ENCODE assay signal across 9 mouse cellular contexts in genomic region chr11:49271334-49271733, GRCm38 (mm10). TPM values are rescaled to one million over a fixed set of nuclear protein-coding genes. Genes with fewer than 3 reads are reported as not detected.
DNase-seq lines count a peak whose midpoint lies in the region; ATAC-seq and TF ChIP-seq lines count a peak whose summit lies in the region.
"Had no signal": no experiment of that assay in that cellular context is flagged by ENCODE, and none has a peak within 500 bp of the region (broad histone marks: within the 10 kb centered on the region; RNA-seq: fewer than 3 reads in every experiment).

No protein-coding gene starts in this region.

- H3K4me2 ChIP-seq in intestine, postnatal 0 days (replicated peaks; ENCODE audit: low read depth): no peak overlapping the region
- H3K4me2 ChIP-seq in midbrain, embryonic 15.5 days: no peak overlapping the region

- WGBS in spleen, adult 2 months: 34% methylated on average over 7 of the region's 7 CpGs
- WGBS in embryonic facial prominence, embryonic 10.5 days: 29% methylated on average over 7 of the region's 7 CpGs
- WGBS in intestine, postnatal 0 days: 30% methylated on average over 7 of the region's 7 CpGs
- WGBS in midbrain, embryonic 15.5 days: 30% methylated on average over 7 of the region's 7 CpGs

- TF ChIP-seq CTCF in spleen, adult 2 months (IDR thresholded peaks at IDR 0.05; ENCODE audit: extremely low read depth, insufficient read depth, insufficient read length, insufficient replicate concordance): peak; percentile 39; the same call in 1 of the 2 replicates
- TF ChIP-seq CTCF in intestine, postnatal 0 days (IDR thresholded peaks at IDR 0.05; ENCODE audit: low read depth): peak; percentile 86

- no peak overlapping the region for H3K4me3 ChIP-seq in spleen, adult 2 months (ENCODE audit: extremely low read depth, insufficient read depth, insufficient read length)
- H3K4me3 ChIP-seq in embryonic facial prominence, embryonic 10.5 days: no peak overlapping the region
- H3K4me3 ChIP-seq in intestine, postnatal 0 days (ENCODE audit: low read depth, low read length): no peak overlapping the region
- H3K4me3 ChIP-seq in midbrain, embryonic 15.5 days: no peak overlapping the region

- H3K9ac ChIP-seq in intestine, postnatal 0 days (ENCODE audit: low read depth, low read length): no peak overlapping the region
- H3K9ac ChIP-seq in midbrain, embryonic 15.5 days: no peak overlapping the region

- peak; percentile 93 for ATAC-seq in frontal cortex, adult (ENCODE audit: low TSS enrichment)
- ATAC-seq in intestine, postnatal 0 days: no peak
- ATAC-seq in midbrain, embryonic 15.5 days (replicated peaks): peak; percentile 57

- H3K27ac ChIP-seq in spleen, adult 2 months (ENCODE audit: insufficient read depth, low read length): no peak overlapping the region
- no peak overlapping the region for H3K27ac ChIP-seq in embryonic facial prominence, embryonic 10.5 days (replicated peaks)
- H3K27ac ChIP-seq in intestine, postnatal 0 days (ENCODE audit: low read depth, low read length): no peak overlapping the region
- H3K27ac ChIP-seq in midbrain, embryonic 15.5 days: no peak overlapping the region

- no peaks in the 10 kb centered on the region for H3K4me1 ChIP-seq in spleen, adult 2 months (ENCODE audit: control insufficient read depth, insufficient read depth, insufficient read length)
- H3K4me1 ChIP-seq in embryonic facial prominence, embryonic 10.5 days: no peaks in the 10 kb centered on the region
- peaks cover 3% of the 10 kb centered on the region; the same call in 1 of the 2 replicates for H3K4me1 ChIP-seq in intestine, postnatal 0 days (replicated peaks; ENCODE audit: control insufficient read depth, insufficient read depth, low read length)
- H3K4me1 ChIP-seq in midbrain, embryonic 15.5 days: peaks cover 4% of the 10 kb centered on the region; the same call in 1 of the 2 replicates

- no peaks in the 10 kb centered on the region for H3K36me3 ChIP-seq in spleen, adult 2 months (ENCODE audit: control insufficient read depth, insufficient read depth, low read length)
- no peaks in the 10 kb centered on the region for H3K36me3 ChIP-seq in embryonic facial prominence, embryonic 10.5 days (replicated peaks)
- no peaks in the 10 kb centered on the region for H3K36me3 ChIP-seq in intestine, postnatal 0 days (ENCODE audit: control insufficient read depth, insufficient read depth)
- H3K36me3 ChIP-seq in midbrain, embryonic 15.5 days (replicated peaks): no peaks in the 10 kb centered on the region

- H3K9me3 ChIP-seq in embryonic facial prominence, embryonic 10.5 days: no peaks in the 10 kb centered on the region
- H3K9me3 ChIP-seq in intestine, postnatal 0 days (ENCODE audit: control insufficient read depth): no peaks in the 10 kb centered on the region
- no peaks in the 10 kb centered on the region for H3K9me3 ChIP-seq in midbrain, embryonic 15.5 days

- no peaks in the 10 kb centered on the region for H3K27me3 ChIP-seq in spleen, adult 2 months (ENCODE audit: control insufficient read depth, insufficient read depth, low read length)
- H3K27me3 ChIP-seq in embryonic facial prominence, embryonic 10.5 days (replicated peaks; ENCODE audit: low read depth, poor library complexity, severe bottlenecking): no peaks in the 10 kb centered on the region
- H3K27me3 ChIP-seq in intestine, postnatal 0 days (replicated peaks; ENCODE audit: control insufficient read depth, insufficient read depth, low read length): no peaks in the 10 kb centered on the region
- H3K27me3 ChIP-seq in midbrain, embryonic 15.5 days (replicated peaks): no peaks in the 10 kb centered on the region

- no peak for TF ChIP-seq POLR2A in spleen, adult 2 months (IDR thresholded peaks at IDR 0.05; ENCODE audit: low read depth, low read length)

- DNase-seq in frontal cortex, postnatal 25 days (ENCODE audit: low spot score in 2 of 2): no peak
- peak; percentile 38 to 43 for DNase-seq in spleen, adult 2 months (ENCODE audit: low read depth in 1 of 2, low spot score in 2 of 2)
- DNase-seq in spleen, adult 12 weeks (ENCODE audit: low spot score): no peak
- peak; percentile 54 for DNase-seq in embryonic facial prominence, embryonic 10.5 days (ENCODE audit: low spot score)
- DNase-seq in urinary bladder, postnatal 4 days (ENCODE audit: low spot score in 2 of 2): no peak

RNA-seq across cellular contexts. Expression of gene Olfr1393, which starts 6.8 kb away (rescaled TPM):
- polyA plus RNA-seq in spleen, adult 2 months (2012; rRNA removed): 0.06 TPM in 2 replicates
- 0.10 TPM in 1 of 2 replicates, not detected in the other for polyA plus RNA-seq in embryonic facial prominence, embryonic 10.5 days (2016; fragmentation: Nextera tagmentation; extraction: Ambion mirVana)
- polyA plus RNA-seq in intestine, postnatal 0 days (2015; fragmentation: Nextera tagmentation; extraction: Ambion mirVana): 0.16 TPM in 1 of 2 replicates, not detected in the other
- polyA plus RNA-seq in midbrain, embryonic 15.5 days (2015; fragmentation: Nextera tagmentation; extraction: Ambion mirVana): 0.05 TPM in 1 of 2 replicates, not detected in the other

RNA-seq across cellular contexts. Expression of gene Olfr1392, which starts 13.7 kb away (rescaled TPM):
- not detected in 2 replicates for polyA plus RNA-seq in spleen, adult 2 months (2012; rRNA removed)
- 0.06 TPM in 1 of 2 replicates, not detected in the other for polyA plus RNA-seq in embryonic facial prominence, embryonic 10.5 days (2016; fragmentation: Nextera tagmentation; extraction: Ambion mirVana)
- polyA plus RNA-seq in intestine, postnatal 0 days (2015; fragmentation: Nextera tagmentation; extraction: Ambion mirVana): 0.08 TPM in 1 of 2 replicates, not detected in the other
- 0.04 and 0.05 TPM in 2 replicates for polyA plus RNA-seq in midbrain, embryonic 15.5 days (2015; fragmentation: Nextera tagmentation; extraction: Ambion mirVana)

RNA-seq across cellular contexts. Expression of gene Mgat1, which starts 27.3 kb away (rescaled TPM):
- polyA plus RNA-seq in spleen, adult 2 months (2012; rRNA removed): 222 and 255 TPM in 2 replicates
- polyA plus RNA-seq in embryonic facial prominence, embryonic 10.5 days (2016; fragmentation: Nextera tagmentation; extraction: Ambion mirVana): 34.8 and 40.3 TPM in 2 replicates
- polyA plus RNA-seq in intestine, postnatal 0 days (2015; fragmentation: Nextera tagmentation; extraction: Ambion mirVana): 59.0 and 62.2 TPM in 2 replicates
- polyA plus RNA-seq in midbrain, embryonic 15.5 days (2015; fragmentation: Nextera tagmentation; extraction: Ambion mirVana): 35.3 and 35.4 TPM in 2 replicates

RNA-seq across cellular contexts. Expression of gene Olfr10, which starts 33.2 kb away (rescaled TPM):
- not detected in 2 replicates for polyA plus RNA-seq in spleen, adult 2 months (2012; rRNA removed)
- not detected in 2 replicates for polyA plus RNA-seq in embryonic facial prominence, embryonic 10.5 days (2016; fragmentation: Nextera tagmentation; extraction: Ambion mirVana)
- not detected in 2 replicates for polyA plus RNA-seq in intestine, postnatal 0 days (2015; fragmentation: Nextera tagmentation; extraction: Ambion mirVana)
- not detected in 2 replicates for polyA plus RNA-seq in midbrain, embryonic 15.5 days (2015; fragmentation: Nextera tagmentation; extraction: Ambion mirVana)
- polyA plus RNA-seq: small intestine, adult 2 months had no signal

RNA-seq across cellular contexts. Expression of gene Olfr1391, which starts 51.2 kb away (rescaled TPM):
- not detected in 2 replicates for polyA plus RNA-seq in spleen, adult 2 months (2012; rRNA removed)
- polyA plus RNA-seq in embryonic facial prominence, embryonic 10.5 days (2016; fragmentation: Nextera tagmentation; extraction: Ambion mirVana): not detected in 2 replicates
- polyA plus RNA-seq in intestine, postnatal 0 days (2015; fragmentation: Nextera tagmentation; extraction: Ambion mirVana): not detected in 2 replicates
- polyA plus RNA-seq in midbrain, embryonic 15.5 days (2015; fragmentation: Nextera tagmentation; extraction: Ambion mirVana): not detected in 2 replicates
- polyA plus RNA-seq: small intestine, adult 2 months had no signal

Comparison
In these comparisons a context has a peak if more than half of its experiments do, and no peak if none do; other contexts are left out.
1. DNase-seq: peak in spleen, adult 2 months (2 of 2) and embryonic facial prominence, embryonic 10.5 days (single experiment); none in frontal cortex, postnatal 25 days (0 of 2), spleen, adult 12 weeks (single experiment) and urinary bladder, postnatal 4 days (0 of 2).